Mouse (Mus musculus) intestine, embryonic 16.5 days (tissue): ENCODE data around the gene Usp49. TPM values are rescaled to one million over a fixed set of nuclear protein-coding genes. Genes with fewer than 3 reads are reported as not detected.

Experiments
- ATAC-seq: fragments of 200-750 bp; cut with Nextera tagmentation; 2 replicates; pipeline ENCODE4 v1.8.0; 2017; ENCODE audit warnings: moderate TSS enrichment, moderate library complexity
- H3K27ac ChIP-seq: fragments of 300-500 bp; sonication (generic); 2 replicates; pipeline ENCODE4 v1.5.1; 2014; ENCODE audit warnings: mild to moderate bottlenecking, low read length
- H3K27me3 ChIP-seq: fragments of 300-500 bp; sonication (generic); replicated peaks from 2 replicates; pipeline ENCODE4 v1.6.1; 2014; ENCODE audit warnings: low read length, control low read depth, mixed read lengths; ENCODE audit not compliant: control insufficient read depth, insufficient read depth
- H3K36me3 ChIP-seq: fragments of 300-500 bp; sonication (generic); 2 replicates; pipeline ENCODE4 v1.6.1; 2014; ENCODE audit warnings: low read length, control low read depth; ENCODE audit not compliant: control insufficient read depth, insufficient read depth
- H3K4me1 ChIP-seq: fragments of 300-500 bp; sonication (generic); 2 replicates; pipeline ENCODE4 v1.6.1; 2014; ENCODE audit warnings: low read length, control low read depth, mixed read lengths; ENCODE audit not compliant: control insufficient read depth, insufficient read depth
- H3K4me2 ChIP-seq: fragments of 300-500 bp; sonication (generic); 2 replicates; pipeline ENCODE4 v1.6.1; 2014; ENCODE audit warnings: low read depth, low read length, control low read depth
- H3K4me3 ChIP-seq: fragments of 300-500 bp; sonication (generic); 2 replicates; pipeline ENCODE4 v1.5.1; 2014; ENCODE audit warnings: mild to moderate bottlenecking, low read length
- H3K9ac ChIP-seq: fragments of 300-500 bp; sonication (generic); 2 replicates; pipeline ENCODE4 v1.6.1; 2014; ENCODE audit warnings: low read depth, low read length
- H3K9me3 ChIP-seq: fragments of 300-500 bp; sonication (generic); 2 replicates; pipeline ENCODE4 v1.6.1; 2016; ENCODE audit warnings: low read length, control low read depth; ENCODE audit not compliant: control insufficient read depth
- WGBS: fragments of 180-500 bp; shearing (Covaris S2); extraction: QIAGEN DNeasy Blood & Tissue Kit; methylation state at CpG from one replicate; pipeline ENCODE4 v1.1.7; 2014; 5-methylcytosine and 5-hydroxymethylcytosine counted together
- polyA plus RNA-seq: library from polyadenylated mRNA; unstranded; fragments of >200 nt; fragmentation: Nextera tagmentation; extraction: Ambion mirVana; gene quantifications from 2 replicates; pipeline ENCODE4 v1.2.1, GENCODE M21; 2015

Gene Usp49
- 3.8 and 4.2 TPM in 2 replicates for polyA plus RNA-seq

DNA sequence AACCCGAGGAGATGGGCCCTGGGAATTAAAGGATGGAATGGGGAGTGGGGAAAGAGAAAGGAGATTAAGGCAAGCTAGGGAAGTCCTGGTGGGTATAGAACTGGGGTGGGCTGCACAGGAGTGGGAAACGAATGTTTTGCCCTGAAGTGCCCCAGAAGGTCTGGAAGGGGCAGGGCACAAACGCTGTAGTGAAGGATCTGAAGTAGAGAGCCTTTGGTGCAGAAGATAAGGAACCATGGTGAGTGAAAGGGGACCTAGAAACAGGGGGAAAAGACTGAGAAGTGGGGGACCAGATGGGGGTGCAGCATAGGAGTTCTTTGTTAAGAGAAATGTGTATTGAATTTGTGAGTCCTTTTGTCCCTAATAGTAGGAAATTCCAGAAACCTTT, at the start of gene Usp49:
Gene Usp49, plus strand, starts transcription at position 13 of the 388 bp plus-strand sequence.
- ATAC-seq = no peak
- H3K36me3 ChIP-seq = no peaks in the 10 kb centered on the region
- peak within 1 kb of the TSS; percentile 72 for H3K4me3 ChIP-seq
- H3K27me3 ChIP-seq = no peaks in the 10 kb centered on the region
- peaks cover 8% of the 10 kb centered on the region for H3K4me1 ChIP-seq
- peak within 1 kb of the TSS; percentile 84 for H3K4me2 ChIP-seq
- H3K27ac ChIP-seq = peak within 1 kb of the TSS; percentile 94
- peak within 1 kb of the TSS; percentile 68 for H3K9ac ChIP-seq
- WGBS = 2% methylated on average over 3 of the region's 3 CpGs
- H3K9me3 ChIP-seq = no peaks in the 10 kb centered on the region

DNA sequence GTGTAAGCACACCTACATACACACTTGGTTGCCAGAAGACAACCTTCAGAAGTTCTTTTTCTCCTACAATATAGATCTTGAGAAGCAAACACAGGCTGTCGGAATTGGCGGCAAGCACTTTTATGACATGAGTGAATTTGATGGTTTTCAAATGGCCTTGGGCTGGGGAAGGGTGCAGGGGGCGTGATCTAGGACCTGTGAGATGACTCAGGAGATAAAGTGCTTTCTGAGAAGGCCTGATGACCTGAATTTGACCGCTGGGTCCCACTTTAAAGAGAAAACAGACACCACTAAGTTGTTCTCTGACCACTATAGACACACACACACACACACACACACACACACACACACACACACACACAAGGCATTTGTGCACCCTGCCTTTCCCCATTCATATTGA, 49.5 kb upstream of the Usp49 start:
- 88% methylated on average over 4 of the region's 4 CpGs for WGBS
- H3K4me3 ChIP-seq = no peak overlapping the region
- no peak for ATAC-seq
- H3K27me3 ChIP-seq = no peaks in the 10 kb centered on the region
- H3K4me2 ChIP-seq = no peak overlapping the region
- no peak overlapping the region for H3K9ac ChIP-seq
- no peaks in the 10 kb centered on the region for H3K36me3 ChIP-seq
- no peaks in the 10 kb centered on the region for H3K4me1 ChIP-seq
- no peak overlapping the region for H3K27ac ChIP-seq
- H3K9me3 ChIP-seq = no peaks in the 10 kb centered on the region

DNA sequence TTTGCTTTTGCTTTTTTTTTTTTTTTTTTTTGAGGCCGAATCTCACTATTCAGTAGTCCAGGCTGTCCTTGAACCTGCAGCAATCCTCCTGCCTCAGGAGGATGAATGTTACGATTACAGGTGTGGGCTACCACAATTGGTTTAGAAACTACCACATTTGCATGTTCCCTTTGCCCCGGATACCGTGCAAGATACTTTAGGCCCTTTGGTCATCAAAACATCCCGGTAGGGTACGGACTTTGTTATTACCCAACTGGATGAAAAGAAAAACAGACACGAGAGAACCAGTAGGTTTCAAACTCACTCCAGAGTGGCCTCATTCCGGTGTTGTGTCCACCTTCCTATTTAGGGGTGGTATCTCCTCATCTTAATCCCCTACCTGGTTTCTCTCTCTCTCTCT, 42.0 kb upstream of the Usp49 start:
- no peak overlapping the region for H3K9ac ChIP-seq
- no peak overlapping the region for H3K4me3 ChIP-seq
- WGBS = 90% methylated on average over 8 of the region's 8 CpGs
- no peaks in the 10 kb centered on the region for H3K36me3 ChIP-seq
- H3K27ac ChIP-seq = no peak overlapping the region
- H3K4me1 ChIP-seq = peaks cover 4% of the 10 kb centered on the region; the same call in 1 of the 2 replicates
- no peak overlapping the region for H3K4me2 ChIP-seq
- H3K9me3 ChIP-seq = no peaks in the 10 kb centered on the region
- no peak for ATAC-seq
- H3K27me3 ChIP-seq = no peaks in the 10 kb centered on the region

DNA sequence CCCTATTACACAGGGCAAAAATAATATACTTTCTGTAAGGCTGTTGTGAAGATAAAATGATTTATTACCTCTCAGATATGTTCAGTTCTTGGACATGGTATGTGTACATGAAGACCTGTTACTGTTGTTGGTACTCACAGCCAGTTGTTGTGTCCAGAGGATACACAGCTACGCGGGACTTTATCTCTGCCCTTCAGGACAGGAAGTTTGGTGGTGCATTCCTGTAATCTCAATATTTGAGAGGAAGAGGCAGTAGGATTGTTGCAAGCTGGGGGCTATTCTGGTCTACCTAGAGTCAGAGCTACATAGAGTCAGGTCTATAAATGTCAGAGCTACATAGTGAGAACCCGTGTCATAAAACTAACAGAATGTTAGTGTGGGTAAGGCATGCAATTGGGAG, 39.4 kb upstream of the Usp49 start:
- H3K4me3 ChIP-seq = no peak overlapping the region
- H3K4me2 ChIP-seq = no peak overlapping the region
- H3K9ac ChIP-seq = no peak overlapping the region
- H3K4me1 ChIP-seq = peaks cover 10% of the 10 kb centered on the region
- no peaks in the 10 kb centered on the region for H3K9me3 ChIP-seq
- no peaks in the 10 kb centered on the region for H3K27me3 ChIP-seq
- no peaks in the 10 kb centered on the region for H3K36me3 ChIP-seq
- 67% methylated on average over 3 of the region's 3 CpGs for WGBS
- no peak for ATAC-seq
- H3K27ac ChIP-seq = no peak overlapping the region

DNA sequence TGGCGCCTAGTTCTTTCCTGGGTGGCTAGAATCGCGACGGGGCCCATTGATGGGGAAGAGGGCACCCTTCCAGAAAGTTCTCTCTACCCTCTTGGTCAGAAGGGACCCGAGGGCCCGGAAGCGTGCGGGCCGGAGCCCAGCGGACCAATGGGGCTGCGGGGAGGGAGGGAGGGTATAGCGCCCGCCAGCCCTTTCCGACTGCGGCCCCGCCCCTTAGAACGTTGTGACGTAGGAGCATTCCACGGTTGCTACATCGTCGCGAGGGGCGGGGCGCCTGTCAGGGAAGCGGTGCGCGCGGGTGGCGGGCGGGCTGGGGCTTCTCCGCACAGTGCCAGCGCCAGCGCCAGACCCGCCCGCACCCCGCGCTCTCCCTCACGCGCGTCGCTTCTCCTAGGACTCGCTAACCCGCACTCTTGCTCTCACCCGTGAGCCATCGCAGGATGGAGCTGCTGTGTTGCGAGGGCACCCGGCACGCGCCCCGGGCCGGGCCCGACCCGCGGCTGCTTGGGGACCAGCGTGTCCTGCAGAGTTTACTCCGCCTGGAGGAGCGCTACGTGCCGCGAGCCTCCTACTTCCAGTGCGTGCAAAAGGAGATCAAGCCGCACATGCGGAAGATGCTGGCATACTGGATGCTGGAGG, 37.2 kb upstream of the Usp49 start:
- peak overlapping the region; percentile 95 for H3K4me3 ChIP-seq
- peak overlapping the region; percentile 99 for H3K27ac ChIP-seq
- H3K36me3 ChIP-seq = peaks cover 8% of the 10 kb centered on the region; the same call in 1 of the 2 replicates
- no peaks in the 10 kb centered on the region for H3K9me3 ChIP-seq
- H3K27me3 ChIP-seq = no peaks in the 10 kb centered on the region
- peak overlapping the region; percentile 81 for H3K9ac ChIP-seq
- peak overlapping the region; percentile 71 for H3K4me2 ChIP-seq
- WGBS = under 1% methylated on average over 63 of the region's 63 CpGs
- peak; percentile 81 for ATAC-seq
- peaks cover 31% of the 10 kb centered on the region for H3K4me1 ChIP-seq

DNA sequence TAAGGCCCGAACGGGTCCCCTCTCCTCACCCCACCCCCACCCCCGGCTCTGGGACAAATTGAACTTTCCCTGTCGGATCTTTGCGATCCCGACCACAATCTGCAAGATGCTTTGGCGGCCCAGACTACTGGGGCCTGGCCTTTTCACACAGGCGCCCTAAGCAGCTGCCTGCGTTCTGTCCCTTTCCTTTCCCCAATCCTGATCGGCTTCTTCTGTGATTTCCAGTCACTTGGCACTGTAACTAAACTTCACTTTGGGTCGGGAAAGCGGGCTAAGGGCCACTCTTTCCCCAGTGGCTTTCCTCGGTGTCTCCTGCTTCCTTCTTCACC, 36.7 kb upstream of the Usp49 start:
- no peaks in the 10 kb centered on the region for H3K27me3 ChIP-seq
- peak overlapping the region; percentile 81 for H3K9ac ChIP-seq
- peak overlapping the region; percentile 99 for H3K27ac ChIP-seq
- H3K4me1 ChIP-seq = peaks cover 32% of the 10 kb centered on the region
- peak overlapping the region; percentile 95 for H3K4me3 ChIP-seq
- H3K36me3 ChIP-seq = peaks cover 12% of the 10 kb centered on the region; the same call in 1 of the 2 replicates
- no peaks in the 10 kb centered on the region for H3K9me3 ChIP-seq
- H3K4me2 ChIP-seq = peak overlapping the region; percentile 71
- no peak for ATAC-seq
- WGBS = under 1% methylated on average over 13 of the region's 13 CpGs

DNA sequence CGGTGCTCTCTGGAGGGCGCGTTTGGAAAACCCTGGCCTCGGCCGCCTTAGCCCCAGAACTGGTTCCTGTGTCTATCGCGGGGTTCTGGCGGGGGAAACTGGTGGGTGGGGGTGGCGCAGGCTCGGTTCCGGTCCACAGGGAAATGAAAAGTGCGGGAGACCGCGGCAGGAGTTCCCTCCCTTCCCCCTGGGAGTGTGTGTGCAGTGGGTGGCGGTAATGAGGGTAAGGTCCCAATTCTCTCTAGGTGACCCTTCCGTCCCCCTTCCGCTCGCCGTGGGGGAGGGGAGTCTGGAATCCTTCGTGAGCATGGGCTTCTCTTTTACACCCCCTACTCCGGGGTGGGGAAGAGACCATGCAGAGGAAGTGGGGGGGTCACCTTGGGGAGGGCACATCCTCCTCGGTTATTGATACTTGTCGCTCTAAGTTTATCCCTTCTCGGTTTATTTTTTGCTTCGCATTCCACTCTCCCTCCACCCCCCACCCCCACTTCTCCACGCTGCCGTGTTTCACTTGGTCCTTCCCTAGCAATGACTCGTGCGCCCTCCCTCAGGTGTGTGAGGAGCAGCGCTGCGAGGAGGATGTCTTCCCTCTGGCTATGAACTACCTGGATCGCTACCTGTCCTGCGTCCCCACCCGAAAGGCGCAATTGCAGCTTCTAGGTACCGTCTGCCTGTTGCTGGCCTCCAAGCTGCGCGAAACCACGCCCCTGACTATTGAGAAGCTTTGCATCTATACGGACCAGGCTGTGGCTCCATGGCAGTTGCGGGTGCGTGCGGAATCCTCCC, 36.1 kb upstream of the Usp49 start:
- ATAC-seq = peak; percentile 7; the same call in 1 of the 2 replicates
- under 1% methylated on average over 42 of the region's 43 CpGs for WGBS

DNA sequence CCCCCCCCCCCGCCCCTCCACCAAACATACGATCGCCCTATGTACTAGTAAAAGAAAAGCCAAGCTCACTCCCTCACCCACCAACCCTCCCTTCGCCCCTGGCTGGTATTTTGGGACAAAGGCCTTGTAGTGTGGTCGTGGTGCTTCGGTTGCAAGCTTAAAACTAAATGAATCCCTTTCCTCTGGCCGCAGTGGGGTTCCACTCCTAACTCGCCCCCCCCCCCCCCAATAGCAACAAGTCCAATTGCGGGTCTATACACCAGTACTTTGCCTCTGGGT, 35.6 kb upstream of the Usp49 start:
- peak overlapping the region; percentile 95 for H3K4me3 ChIP-seq
- peak overlapping the region; percentile 99 for H3K27ac ChIP-seq
- ATAC-seq = no peak
- peaks cover 16% of the 10 kb centered on the region; the same call in 1 of the 2 replicates for H3K36me3 ChIP-seq
- peaks cover 34% of the 10 kb centered on the region for H3K4me1 ChIP-seq
- H3K9me3 ChIP-seq = no peaks in the 10 kb centered on the region
- H3K4me2 ChIP-seq = peak overlapping the region; percentile 71
- no peaks in the 10 kb centered on the region for H3K27me3 ChIP-seq
- 1% methylated on average over 8 of the region's 9 CpGs for WGBS
- peak overlapping the region; percentile 81 for H3K9ac ChIP-seq

More for the DNA sequence above, 36.1 kb upstream of the Usp49 start:
- Histone ChIP-seq H3K9me3 (no peaks in the 10 kb centered on the region), H3K4me2 (peak overlapping the region; percentile 71), H3K4me3 (peak overlapping the region; percentile 95), H3K9ac (peak overlapping the region; percentile 81), H3K36me3 (peaks cover 12% of the 10 kb centered on the region; the same call in 1 of the 2 replicates), H3K27ac (peak overlapping the region; percentile 99), H3K4me1 (peaks cover 32% of the 10 kb centered on the region), H3K27me3 (no peaks in the 10 kb centered on the region)

DNA sequence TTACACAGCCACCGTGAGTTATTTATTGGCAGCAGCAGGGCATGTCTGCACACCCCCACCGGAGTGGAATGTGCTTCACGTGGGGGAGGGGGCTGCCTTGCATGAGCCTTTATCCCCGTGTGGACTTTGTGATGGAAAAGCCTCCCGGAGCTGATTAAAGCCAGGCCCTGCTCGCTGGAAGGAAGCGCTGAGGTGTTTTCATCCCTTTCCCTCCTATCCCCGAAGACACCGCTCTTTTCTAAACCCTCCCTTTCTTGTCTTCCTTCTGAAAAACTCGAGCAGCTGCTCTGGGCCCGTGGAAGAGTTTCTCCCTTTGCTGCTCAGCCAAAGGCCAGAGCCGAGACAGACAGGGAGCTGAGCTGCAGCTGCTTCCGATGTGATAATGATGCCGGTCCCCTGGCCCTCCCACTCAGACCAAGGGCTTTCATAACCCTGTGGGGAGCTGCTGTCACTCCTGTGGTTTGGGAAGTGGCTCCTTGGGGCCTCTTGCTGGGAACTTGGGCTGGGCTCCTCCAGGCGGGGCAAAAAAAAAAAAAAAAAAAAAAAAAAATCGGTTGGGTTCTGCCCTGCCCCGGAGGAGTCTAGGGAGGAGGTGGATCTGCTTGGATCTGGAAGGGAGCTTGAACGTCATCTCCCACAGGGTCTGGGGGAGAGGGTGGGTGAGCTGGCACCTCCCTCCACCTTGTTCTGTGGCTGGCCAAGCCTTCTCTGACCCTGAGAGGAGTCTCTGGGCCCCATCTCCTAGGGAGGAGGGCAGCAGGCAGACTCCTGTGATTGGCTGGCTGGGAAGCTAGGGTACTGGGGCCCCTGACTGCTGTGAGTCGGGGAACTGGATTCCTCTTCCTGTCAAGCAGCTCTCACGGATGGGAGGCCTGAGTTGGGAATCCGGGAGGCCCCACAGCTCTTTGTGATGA, 35.0 kb upstream of the Usp49 start:
- peak overlapping the region; percentile 71 for H3K4me2 ChIP-seq
- under 1% methylated on average over 21 of the region's 21 CpGs for WGBS
- H3K27ac ChIP-seq = peak overlapping the region; percentile 99
- no peaks in the 10 kb centered on the region for H3K27me3 ChIP-seq
- peak overlapping the region; percentile 95 for H3K4me3 ChIP-seq
- peaks cover 16% of the 10 kb centered on the region; the same call in 1 of the 2 replicates for H3K36me3 ChIP-seq
- peak overlapping the region; percentile 81 for H3K9ac ChIP-seq
- no peaks in the 10 kb centered on the region for H3K9me3 ChIP-seq
- H3K4me1 ChIP-seq = peaks cover 34% of the 10 kb centered on the region
- ATAC-seq = peak; percentile 83
